Mouse (Mus musculus): ENCODE results near the gene Lingo2. TPM values are rescaled to one million over a fixed set of nuclear protein-coding genes. Genes with fewer than 3 reads are reported as not detected.
A peak's percentile ranks its signal among the peaks of the same experiment; 100 is the strongest.

The Lingo2 gene
- polyA plus RNA-seq, 1 experiment from 2014 or later, result 38.5 TPM

GRCm38 (mm10) chr4:36305228-36305627, 646.3 kb downstream of the Lingo2 start:
- no peaks in the 10 kb centered on the region for H3K9me3 ChIP-seq (ENCODE audit: control insufficient read depth, low read length)
- H3K27me3 ChIP-seq (ENCODE audit: control insufficient read depth, insufficient read depth, low read length), result no peaks in the 10 kb centered on the region
- DNase-seq (no peak), ATAC-seq (ENCODE audit: low FRiP score, low TSS enrichment) (no peak)
- no peak overlapping the region for H3K9ac ChIP-seq (replicated peaks; ENCODE audit: low read length)
- no peak overlapping the region for H3K27ac ChIP-seq (replicated peaks; ENCODE audit: low read depth, low read length)
- H3K4me2 ChIP-seq (ENCODE audit: low read length), result no peak overlapping the region
- 98% methylated on average over 1 of the region's 1 CpGs for WGBS
- H3K4me3 ChIP-seq (replicated peaks; ENCODE audit: low read depth, low read length), result no peak overlapping the region
- no peaks in the 10 kb centered on the region for H3K36me3 ChIP-seq (ENCODE audit: control insufficient read depth, insufficient read depth, low read length)
- H3K4me1 ChIP-seq (ENCODE audit: control insufficient read depth, insufficient read depth, low read length), result no peaks in the 10 kb centered on the region

GRCm38 (mm10) chr4:36289701-36290053, 661.9 kb downstream of the Lingo2 start:
- no peak overlapping the region; the same call in 1 of the 2 replicates for H3K9ac ChIP-seq (replicated peaks; ENCODE audit: low read length)
- no peaks in the 10 kb centered on the region for H3K27me3 ChIP-seq (ENCODE audit: control insufficient read depth, insufficient read depth, low read length)
- peak overlapping the region; percentile 53 for H3K4me2 ChIP-seq (ENCODE audit: low read length)
- no peaks in the 10 kb centered on the region for H3K9me3 ChIP-seq (ENCODE audit: control insufficient read depth, low read length)
- H3K27ac ChIP-seq (replicated peaks; ENCODE audit: low read depth, low read length), result peak overlapping the region; percentile 45
- DNase-seq (no peak), ATAC-seq (ENCODE audit: low FRiP score, low TSS enrichment) (no peak)
- H3K36me3 ChIP-seq (ENCODE audit: control insufficient read depth, insufficient read depth, low read length), result no peaks in the 10 kb centered on the region
- 54% methylated on average over 8 of the region's 8 CpGs for WGBS
- H3K4me1 ChIP-seq (ENCODE audit: control insufficient read depth, insufficient read depth, low read length), result peaks cover 18% of the 10 kb centered on the region
- peak overlapping the region; percentile 23 for H3K4me3 ChIP-seq (replicated peaks; ENCODE audit: low read depth, low read length)

- H3K4me3 ChIP-seq (replicated peaks; ENCODE audit: low read depth, low read length), result peak overlapping the region; percentile 23
- 13% methylated on average over 17 of the region's 17 CpGs for WGBS
- peak overlapping the region; percentile 45 for H3K27ac ChIP-seq (replicated peaks; ENCODE audit: low read depth, low read length)
- H3K9ac ChIP-seq (replicated peaks; ENCODE audit: low read length), result no peak overlapping the region; the same call in 1 of the 2 replicates
- H3K4me1 ChIP-seq (ENCODE audit: control insufficient read depth, insufficient read depth, low read length), result peaks cover 18% of the 10 kb centered on the region
- no peaks in the 10 kb centered on the region for H3K36me3 ChIP-seq (ENCODE audit: control insufficient read depth, insufficient read depth, low read length)
- H3K9me3 ChIP-seq (ENCODE audit: control insufficient read depth, low read length), result no peaks in the 10 kb centered on the region
- H3K27me3 ChIP-seq (ENCODE audit: control insufficient read depth, insufficient read depth, low read length), result no peaks in the 10 kb centered on the region
- peak; percentile 94 for ATAC-seq (ENCODE audit: low FRiP score, low TSS enrichment)
- peak; percentile 90 for DNase-seq
- H3K4me2 ChIP-seq (ENCODE audit: low read length), result peak overlapping the region; percentile 53
Measured at GRCm38 (mm10) chr4:36288813-36289700, 662.5 kb downstream of the Lingo2 start.

GRCm38 (mm10) chr4:36262436-36263169, 688.9 kb downstream of the Lingo2 start:
- H3K4me1 ChIP-seq (ENCODE audit: control insufficient read depth, insufficient read depth, low read length), result no peaks in the 10 kb centered on the region
- no peaks in the 10 kb centered on the region for H3K36me3 ChIP-seq (ENCODE audit: control insufficient read depth, insufficient read depth, low read length)
- no peak overlapping the region for H3K27ac ChIP-seq (replicated peaks; ENCODE audit: low read depth, low read length)
- 88% methylated on average over 2 of the region's 2 CpGs for WGBS
- no peak overlapping the region for H3K4me3 ChIP-seq (replicated peaks; ENCODE audit: low read depth, low read length)
- H3K9ac ChIP-seq (replicated peaks; ENCODE audit: low read length), result no peak overlapping the region
- H3K9me3 ChIP-seq (ENCODE audit: control insufficient read depth, low read length), result no peaks in the 10 kb centered on the region
- H3K4me2 ChIP-seq (ENCODE audit: low read length), result no peak overlapping the region
- DNase-seq (no peak), ATAC-seq (ENCODE audit: low FRiP score, low TSS enrichment) (no peak)
- no peaks in the 10 kb centered on the region for H3K27me3 ChIP-seq (ENCODE audit: control insufficient read depth, insufficient read depth, low read length)

GRCm38 (mm10) chr4:36186231-36186922, 765.2 kb downstream of the Lingo2 start:
- Histone ChIP-seq H3K4me1 (ENCODE audit: control insufficient read depth, insufficient read depth, low read length) (peaks cover 6% of the 10 kb centered on the region; the same call in 1 of the 2 replicates), H3K4me3 (replicated peaks; ENCODE audit: low read depth, low read length) (no peak overlapping the region), H3K36me3 (ENCODE audit: control insufficient read depth, insufficient read depth, low read length) (no peaks in the 10 kb centered on the region), H3K9me3 (ENCODE audit: control insufficient read depth, low read length) (no peaks in the 10 kb centered on the region), H3K4me2 (ENCODE audit: low read length) (peak overlapping the region; percentile 13), H3K27ac (replicated peaks; ENCODE audit: low read depth, low read length) (no peak overlapping the region), H3K27me3 (ENCODE audit: control insufficient read depth, insufficient read depth, low read length) (no peaks in the 10 kb centered on the region), H3K9ac (replicated peaks; ENCODE audit: low read length) (no peak overlapping the region)
- ATAC-seq (ENCODE audit: low FRiP score, low TSS enrichment) (no peak), DNase-seq (peak; percentile 77)
- 39% methylated on average over 7 of the region's 7 CpGs for WGBS

- Histone ChIP-seq H3K27ac (replicated peaks; ENCODE audit: low read depth, low read length) (no peak overlapping the region), H3K4me2 (ENCODE audit: low read length) (no peak overlapping the region), H3K36me3 (ENCODE audit: control insufficient read depth, insufficient read depth, low read length) (no peaks in the 10 kb centered on the region), H3K4me1 (ENCODE audit: control insufficient read depth, insufficient read depth, low read length) (peaks cover 6% of the 10 kb centered on the region; the same call in 1 of the 2 replicates), H3K27me3 (ENCODE audit: control insufficient read depth, insufficient read depth, low read length) (no peaks in the 10 kb centered on the region), H3K9me3 (ENCODE audit: control insufficient read depth, low read length) (no peaks in the 10 kb centered on the region), H3K4me3 (replicated peaks; ENCODE audit: low read depth, low read length) (no peak overlapping the region), H3K9ac (replicated peaks; ENCODE audit: low read length) (no peak overlapping the region)
- DNase-seq, result no peak
- WGBS, result 68% methylated on average over 4 of the region's 4 CpGs
- ATAC-seq (ENCODE audit: low FRiP score, low TSS enrichment), result no peak
Measured at GRCm38 (mm10) chr4:36183643-36184042, 767.9 kb downstream of the Lingo2 start.

GRCm38 (mm10) chr4:36170099-36170498, 781.4 kb downstream of the Lingo2 start:
- no peaks in the 10 kb centered on the region for H3K9me3 ChIP-seq (ENCODE audit: control insufficient read depth, low read length)
- ATAC-seq (ENCODE audit: low FRiP score, low TSS enrichment), result no peak
- H3K4me1 ChIP-seq (ENCODE audit: control insufficient read depth, insufficient read depth, low read length), result no peaks in the 10 kb centered on the region
- H3K27ac ChIP-seq (replicated peaks; ENCODE audit: low read depth, low read length), result no peak overlapping the region
- no peaks in the 10 kb centered on the region for H3K36me3 ChIP-seq (ENCODE audit: control insufficient read depth, insufficient read depth, low read length)
- no peaks in the 10 kb centered on the region for H3K27me3 ChIP-seq (ENCODE audit: control insufficient read depth, insufficient read depth, low read length)
- WGBS, result 32% methylated on average over 1 of the region's 1 CpGs
- DNase-seq, result no peak
- no peak overlapping the region for H3K4me2 ChIP-seq (ENCODE audit: low read length)
- no peak overlapping the region for H3K4me3 ChIP-seq (replicated peaks; ENCODE audit: low read depth, low read length)
- H3K9ac ChIP-seq (replicated peaks; ENCODE audit: low read length), result no peak overlapping the region

- DNase-seq (no peak), ATAC-seq (ENCODE audit: low FRiP score, low TSS enrichment) (no peak)
- no peaks in the 10 kb centered on the region for H3K36me3 ChIP-seq (ENCODE audit: control insufficient read depth, insufficient read depth, low read length)
- H3K4me3 ChIP-seq (replicated peaks; ENCODE audit: low read depth, low read length), result no peak overlapping the region
- no peak overlapping the region for H3K9ac ChIP-seq (replicated peaks; ENCODE audit: low read length)
- H3K27me3 ChIP-seq (ENCODE audit: control insufficient read depth, insufficient read depth, low read length), result no peaks in the 10 kb centered on the region
- no peak overlapping the region for H3K4me2 ChIP-seq (ENCODE audit: low read length)
- H3K4me1 ChIP-seq (ENCODE audit: control insufficient read depth, insufficient read depth, low read length), result no peaks in the 10 kb centered on the region
- H3K27ac ChIP-seq (replicated peaks; ENCODE audit: low read depth, low read length), result no peak overlapping the region
- H3K9me3 ChIP-seq (ENCODE audit: control insufficient read depth, low read length), result no peaks in the 10 kb centered on the region
Measured at GRCm38 (mm10) chr4:36131341-36131740, 820.2 kb downstream of the Lingo2 start.

All from midbrain, embryonic 14.5 days (tissue).